Mouse (Mus musculus) thymus, adult 2 months (tissue): ENCODE measurements around the gene Wnk4.

Experiments
- CTCF ChIP-seq: fragments of 200-500 bp; IDR thresholded peaks from 2 replicates; pipeline ENCODE4 v1.5.1; 2012; ENCODE audit warnings: mild to moderate bottlenecking, control low read depth, low read length, moderate library complexity, borderline replicate concordance; ENCODE audit not compliant: control insufficient read depth, poor library complexity, insufficient read depth; ENCODE audit errors: extremely low read depth
- POLR2A ChIP-seq: fragments of 200-500 bp; IDR thresholded peaks from 2 replicates; pipeline ENCODE4 v1.6.1; 2012; ENCODE audit warnings: mild to moderate bottlenecking, low read length, control low read depth, moderate library complexity; ENCODE audit not compliant: control insufficient read depth, poor library complexity, insufficient read depth; ENCODE audit errors: extremely low read depth

- no peak for TF ChIP-seq POLR2A
- TF ChIP-seq CTCF, result no peak
Observed at GRCm38 (mm10) chr11:101311083-101311482, 50.7 kb downstream of the Wnk4 start.
